Mouse (Mus musculus): ENCODE measurements at regions not wholly inside any gene's neighbourhood (a gene's known extent, or its start where the extent isn't known, plus 50 kb on each side); places are given as distances from the start of the nearest gene placed in this dataset.

DNA sequence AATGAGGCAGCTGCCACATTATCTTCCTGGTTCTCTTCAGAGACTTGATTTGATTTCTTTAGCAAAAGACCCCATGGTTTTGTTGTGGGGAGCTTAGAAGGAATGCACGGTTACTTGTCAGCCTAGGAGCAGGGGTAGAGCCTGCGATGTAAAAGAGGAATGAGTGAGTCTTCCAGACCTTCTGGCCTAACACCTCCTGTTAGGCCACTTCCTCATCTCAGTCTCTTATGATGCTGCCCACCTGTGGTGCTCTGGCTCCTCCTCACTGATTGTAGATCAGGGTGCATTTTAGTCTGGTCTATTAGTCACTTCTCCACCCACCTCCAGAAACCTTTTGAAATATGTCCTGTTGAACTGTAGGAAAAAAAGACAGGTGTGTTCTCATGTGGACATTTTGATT lies 113.3 kb upstream of the Prdm1 start:
- no peak for DNase-seq (ENCODE audit: low spot score)

- DNase-seq (ENCODE audit: low spot score), result no peak
These were observed 112.3 kb upstream of the Prdm1 start for GRCm38 (mm10) chr10:44640620-44641019.

GRCm38 (mm10) chr10:44638678-44639077 lies 110.4 kb upstream of the Prdm1 start:
- DNase-seq (ENCODE audit: low spot score), result no peak

DNA sequence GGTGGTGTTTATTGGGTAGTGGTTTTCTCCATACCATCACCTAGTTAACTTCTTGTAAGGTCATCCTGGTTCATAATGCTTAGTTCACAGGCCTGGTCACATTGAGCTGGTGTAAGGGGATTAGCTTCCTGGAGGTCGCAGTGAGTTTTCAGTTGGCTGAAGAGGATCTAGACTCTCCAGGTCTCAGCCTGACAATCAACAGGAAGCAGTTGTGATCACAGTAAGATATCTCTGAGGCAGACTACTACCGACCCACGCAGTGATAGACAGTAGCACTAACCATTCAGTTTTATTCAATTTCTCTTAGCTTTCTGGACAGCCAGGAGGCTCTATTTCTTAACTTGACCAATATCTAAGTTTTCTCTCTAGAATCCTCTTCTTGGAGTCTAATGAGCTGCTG lies 108.5 kb upstream of the Prdm1 start:
- DNase-seq (ENCODE audit: low spot score), result no peak

DNA sequence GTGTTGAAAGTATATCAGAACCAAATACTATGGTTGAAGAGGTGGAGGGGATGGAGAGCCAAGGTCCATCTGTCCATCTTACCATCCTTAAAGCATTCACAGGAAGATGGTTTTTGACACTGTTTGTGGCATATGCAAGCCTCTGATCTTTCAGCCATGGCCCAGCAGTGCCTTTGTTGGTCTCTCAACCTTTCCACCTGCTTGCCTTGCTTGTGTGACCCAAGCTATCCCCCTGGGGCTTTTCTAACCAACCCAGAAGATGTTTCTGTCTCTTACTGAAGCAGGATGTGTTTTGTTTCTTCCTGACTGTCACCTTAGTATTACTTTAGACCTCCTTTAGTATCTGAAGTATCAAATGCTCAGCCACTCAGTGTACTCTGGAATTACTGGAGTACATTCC lies 107.8 kb upstream of the Prdm1 start:
- no peak for DNase-seq (ENCODE audit: low spot score)

DNA sequence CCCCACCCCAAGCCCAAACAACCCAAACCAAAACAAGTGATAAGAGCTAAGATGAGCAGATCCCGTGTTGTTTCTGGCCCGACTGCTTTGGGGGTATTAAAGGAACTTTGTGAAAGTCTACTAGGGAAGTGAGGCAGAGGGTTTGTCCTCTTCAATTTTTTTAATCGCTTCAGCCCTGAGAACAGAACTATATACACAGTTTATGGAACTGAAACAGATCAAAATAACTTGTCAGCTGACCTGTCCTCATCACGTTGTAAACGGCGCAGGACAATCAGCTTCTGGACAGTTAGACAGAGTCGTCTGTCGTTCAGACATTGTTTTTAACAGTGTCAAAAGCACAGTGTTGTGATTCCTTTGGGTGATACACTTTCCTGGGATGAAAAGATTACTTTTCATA lies 103.3 kb upstream of the Prdm1 start:
- DNase-seq (ENCODE audit: low spot score), result no peak

DNA sequence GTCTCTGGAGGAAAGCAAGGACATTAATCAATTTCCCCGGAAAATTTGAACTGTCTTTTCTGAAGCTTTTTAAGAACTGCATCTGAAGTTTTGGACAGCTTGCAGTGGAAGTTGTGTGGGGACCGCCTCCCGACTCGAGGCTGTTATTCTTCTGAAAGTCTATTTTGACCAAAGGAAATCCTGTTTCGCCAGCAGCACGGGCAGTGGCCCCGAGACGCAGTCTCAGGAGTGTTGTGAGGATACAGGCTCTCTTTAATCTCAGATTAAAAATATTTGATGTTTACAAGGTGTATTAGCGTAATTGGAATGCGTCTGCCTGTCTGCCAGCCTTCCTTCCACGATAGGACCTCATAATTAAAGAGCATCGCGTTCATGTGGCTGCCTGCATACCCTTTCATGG lies 102.2 kb upstream of the Prdm1 start:
- DNase-seq (ENCODE audit: low spot score), result no peak

GRCm38 (mm10) chr10:44628387-44628786 lies 100.1 kb upstream of the Prdm1 start:
- no peak for DNase-seq (ENCODE audit: low spot score)

GRCm38 (mm10) chr10:44627431-44627830 lies 99.1 kb upstream of the Prdm1 start:
- DNase-seq (ENCODE audit: low spot score), result no peak

- DNase-seq (ENCODE audit: low spot score), result no peak
These were observed 97.2 kb upstream of the Prdm1 start for GRCm38 (mm10) chr10:44625521-44625920.

GRCm38 (mm10) chr10:44615586-44615985 lies 87.3 kb upstream of the Prdm1 start:
- DNase-seq (ENCODE audit: low spot score), result no peak

DNA sequence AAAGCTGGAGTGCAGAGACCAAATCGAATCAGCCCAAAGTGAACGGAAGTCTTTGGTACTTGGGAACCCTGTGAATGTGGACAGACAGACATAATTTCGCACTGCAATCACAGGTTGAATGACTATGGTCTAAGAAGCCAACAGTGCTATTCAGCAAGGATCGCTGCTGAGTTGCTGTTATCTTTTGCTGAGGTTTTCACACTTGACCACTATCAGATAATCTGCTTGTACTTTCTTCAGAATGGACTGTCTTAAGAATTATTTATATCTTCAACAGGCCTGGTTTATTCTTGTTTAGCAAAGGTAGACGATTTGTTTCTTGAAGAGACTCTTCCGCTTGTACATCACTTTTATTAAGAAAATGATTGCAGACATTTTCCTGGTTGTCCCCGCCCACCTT lies 84.3 kb upstream of the Prdm1 start:
- no peak for DNase-seq (ENCODE audit: low spot score)

GRCm38 (mm10) chr10:44611399-44611798 lies 83.1 kb upstream of the Prdm1 start:
- DNase-seq (ENCODE audit: low spot score), result no peak

DNA sequence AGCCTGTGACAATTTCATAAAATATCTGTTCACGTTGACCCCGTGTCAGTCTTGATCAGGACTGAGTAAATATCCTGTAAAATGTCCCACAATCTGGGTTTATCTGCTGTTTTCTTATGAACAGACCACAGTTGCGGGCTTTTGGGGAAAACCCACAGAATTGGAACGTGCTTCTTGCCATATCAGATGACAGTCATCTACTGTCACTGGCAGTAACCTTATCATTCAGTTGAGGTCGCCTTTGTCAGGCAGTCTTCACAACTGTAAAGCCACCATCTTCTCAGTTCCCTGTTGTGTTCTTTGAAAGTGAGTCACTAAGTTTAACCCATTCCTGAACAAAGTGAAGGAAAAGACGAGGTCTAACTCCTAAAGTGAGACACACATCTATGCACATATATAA lies 80.9 kb upstream of the Prdm1 start:
- no peak for DNase-seq (ENCODE audit: low spot score)

DNA sequence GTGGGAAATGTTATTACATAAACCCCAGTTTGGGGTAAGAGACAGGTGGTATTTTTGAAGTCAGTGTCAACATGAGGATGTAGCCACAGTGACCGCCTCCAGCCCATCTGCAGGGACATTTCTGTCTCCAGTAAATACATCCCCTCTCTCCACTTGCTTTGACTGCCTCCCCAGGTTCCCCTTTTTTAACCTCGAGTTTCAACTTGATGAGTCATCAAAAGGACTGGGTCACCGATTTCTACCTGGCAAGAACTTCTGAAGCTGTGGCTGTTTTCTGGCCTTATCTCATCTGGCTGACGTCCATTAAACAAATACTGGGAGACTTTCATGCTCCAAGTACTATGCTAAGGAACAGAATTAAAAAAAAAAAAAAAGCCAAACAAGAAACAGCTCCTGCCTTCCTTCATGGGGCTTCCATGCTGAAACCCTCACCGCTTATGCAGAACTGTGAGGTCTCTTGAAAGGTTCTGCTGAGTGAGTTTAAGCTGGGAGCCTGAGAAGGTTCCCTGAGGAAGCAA lies 79.1 kb upstream of the Prdm1 start:
- no peak for DNase-seq (ENCODE audit: low spot score)

DNA sequence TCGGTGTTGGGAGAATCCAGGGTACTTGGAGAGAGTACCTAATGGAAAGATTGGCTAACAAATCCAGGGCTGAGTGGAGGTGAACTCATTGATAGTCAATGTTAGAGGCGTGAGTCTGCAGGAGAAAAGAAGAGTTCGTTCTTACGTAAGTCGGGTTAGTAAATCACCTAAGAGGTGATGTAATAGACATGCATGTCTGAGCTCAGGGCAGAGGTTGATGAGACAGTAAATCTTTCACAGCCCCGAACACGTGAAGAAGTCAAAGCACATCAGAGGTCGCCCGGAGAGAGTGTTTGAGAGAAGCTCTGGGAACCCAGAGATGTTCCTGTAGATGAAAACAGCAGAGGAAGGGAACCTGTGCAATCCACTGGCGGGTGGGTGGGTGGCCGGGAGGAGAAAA lies 76.2 kb upstream of the Prdm1 start:
- DNase-seq (ENCODE audit: low spot score), result no peak

DNA sequence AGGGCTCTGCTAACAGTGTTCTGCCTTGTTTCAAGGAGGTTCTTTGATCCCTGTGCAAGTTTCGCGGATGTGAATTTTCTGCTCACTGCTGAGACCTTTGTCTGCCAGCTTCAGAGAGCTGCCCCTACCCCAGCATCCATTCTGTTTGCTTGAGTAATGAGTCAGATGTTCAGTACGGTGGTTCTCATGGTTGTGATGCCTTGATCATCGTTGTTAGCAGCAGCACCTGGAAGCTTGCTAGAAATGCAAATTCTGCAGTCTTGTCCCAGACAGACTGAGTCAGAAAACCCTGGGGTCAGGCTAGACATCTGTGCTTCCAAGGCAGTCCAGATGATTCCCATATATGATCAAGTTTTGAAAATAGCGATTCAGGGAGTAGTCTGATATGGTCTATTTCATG lies 75.2 kb upstream of the Prdm1 start:
- no peak for DNase-seq (ENCODE audit: low spot score)

DNA sequence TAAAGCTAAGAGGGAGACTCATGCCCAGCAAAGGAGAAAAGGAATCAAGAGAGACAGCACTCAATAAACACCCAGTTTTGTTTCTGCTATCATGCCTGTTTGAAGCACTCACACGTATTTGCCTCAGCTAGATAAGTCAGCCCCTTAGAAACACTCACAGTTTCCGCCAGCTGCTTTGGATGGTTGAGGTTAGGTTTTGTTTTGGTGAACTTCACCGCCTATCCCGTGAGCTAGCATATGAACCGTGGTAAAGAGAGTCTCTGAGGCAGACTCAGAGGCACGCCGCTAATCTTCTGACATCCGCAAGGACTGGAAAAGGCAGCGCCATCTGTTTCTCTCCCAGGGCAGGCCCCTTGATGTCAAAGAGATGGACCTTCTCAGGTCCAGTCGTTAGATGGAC lies 73.2 kb upstream of the Prdm1 start:
- DNase-seq (ENCODE audit: low spot score), result peak; percentile 36

DNA sequence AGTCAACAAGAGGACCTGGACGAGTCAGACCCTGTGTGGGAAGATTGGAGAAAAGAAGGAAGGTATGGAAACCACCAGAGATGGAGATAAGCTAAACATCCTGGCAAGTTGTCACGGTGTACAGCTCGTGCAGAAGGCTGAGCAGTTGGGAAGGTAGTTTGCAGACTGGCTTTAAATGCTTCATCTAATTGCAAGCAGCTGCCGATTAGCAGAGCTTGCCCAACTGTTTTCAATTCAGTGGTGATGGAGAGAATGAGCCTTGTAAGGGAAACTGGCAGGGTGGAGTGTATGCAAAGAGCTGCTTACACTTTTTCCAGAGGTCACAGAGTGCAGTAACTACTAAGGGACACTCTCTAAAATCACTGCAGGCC lies 71.6 kb upstream of the Prdm1 start:
- DNase-seq (ENCODE audit: low spot score), result peak; percentile 83

GRCm38 (mm10) chr10:44599331-44599963 lies 71.1 kb upstream of the Prdm1 start:
- no peak for DNase-seq (ENCODE audit: low spot score)

DNA sequence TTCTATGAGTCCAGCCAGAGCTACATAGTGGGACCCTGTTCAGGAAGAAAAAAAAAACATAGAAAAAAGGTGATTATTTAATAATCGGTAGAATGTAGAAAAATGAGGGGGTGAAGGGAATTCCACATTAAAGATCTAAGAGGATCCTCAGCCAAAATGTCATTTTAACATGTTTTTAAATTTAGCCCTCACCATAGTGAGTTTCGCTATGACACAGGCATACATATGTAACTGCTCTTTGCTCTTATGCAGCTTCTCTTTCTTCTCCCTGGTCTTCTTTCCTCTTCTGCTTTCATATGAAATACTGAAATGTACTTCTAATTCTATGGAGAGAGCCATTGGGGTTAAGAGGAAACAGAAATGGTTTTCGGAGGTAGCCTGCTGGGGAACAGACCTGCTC lies 70.3 kb upstream of the Prdm1 start:
- no peak for DNase-seq (ENCODE audit: low spot score)

DNA sequence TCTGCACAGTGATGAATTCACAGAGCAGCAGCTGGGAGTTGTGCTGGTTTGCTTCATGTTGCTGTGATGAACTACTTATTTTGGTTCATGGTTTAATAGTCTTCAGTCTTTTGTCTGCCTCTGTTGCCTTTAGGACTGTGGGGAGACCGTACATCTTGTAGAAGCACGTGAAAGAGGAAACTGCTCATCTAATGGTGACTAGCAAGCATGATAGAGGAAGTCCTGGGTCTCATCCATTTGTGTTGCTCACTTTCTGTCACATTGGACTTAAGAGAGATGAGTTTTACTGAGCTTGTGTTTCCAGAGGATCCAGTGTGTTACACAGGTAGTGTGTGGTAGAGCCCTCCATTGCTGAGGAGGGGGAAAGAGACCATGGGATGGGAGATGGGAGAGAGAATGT lies 67.6 kb upstream of the Prdm1 start:
- no peak for DNase-seq (ENCODE audit: low spot score)

DNA sequence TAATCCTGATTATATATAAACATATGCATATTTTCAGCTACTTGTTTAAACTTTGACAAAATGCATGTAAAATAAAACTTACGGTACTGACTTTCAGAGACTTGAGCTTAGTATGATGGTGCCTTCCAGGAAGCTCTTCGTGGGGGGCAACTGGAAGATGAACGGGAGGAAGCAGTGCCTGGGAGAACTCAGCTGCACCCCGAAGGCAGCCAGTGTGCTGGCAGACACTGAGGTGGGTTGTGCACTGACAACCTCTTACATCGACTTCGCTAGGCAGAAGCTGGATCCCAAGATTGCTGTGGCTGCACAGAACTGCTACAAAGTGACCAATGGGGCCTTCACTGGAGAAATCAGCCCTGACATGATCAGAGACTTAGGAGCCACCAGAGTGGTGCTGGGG lies 61.5 kb upstream of the Prdm1 start:
- DNase-seq (ENCODE audit: low spot score), result no peak

DNA sequence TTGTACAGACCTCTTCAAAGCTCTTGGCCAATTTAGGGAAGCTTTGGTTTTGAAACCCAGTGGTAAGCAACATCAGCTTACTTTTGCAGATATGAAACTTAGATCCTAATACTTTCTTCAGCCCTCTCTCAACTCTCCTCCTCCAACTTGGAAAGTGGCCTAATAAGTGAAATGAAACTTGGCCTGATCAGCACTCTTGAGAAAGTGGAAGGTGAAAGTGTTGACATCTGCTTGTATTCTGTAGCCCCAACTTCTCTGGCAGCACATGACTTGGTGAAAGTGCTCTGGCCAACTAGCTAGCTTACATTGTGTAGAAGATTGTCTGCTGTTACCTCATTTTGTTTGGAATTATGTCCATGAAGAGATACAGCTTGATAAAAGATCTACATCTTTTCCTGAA lies 61.1 kb upstream of the Prdm1 start:
- DNase-seq (ENCODE audit: low spot score), result no peak

GRCm38 (mm10) chr10:44582736-44583135 lies 54.4 kb upstream of the Prdm1 start:
- no peak for DNase-seq (ENCODE audit: low spot score)

Measured in embryo, embryonic 10.5 days (tissue).